Mouse (Mus musculus) stomach, postnatal 0 days (tissue): ENCODE data around the gene Zfp418.
"Not testable (repeated sequence)": the region's sequence is repeated elsewhere in the genome, so short reads cannot be mapped to it uniquely, and the experiment has no call there.

Experiments
- CTCF ChIP-seq: IDR thresholded peaks from 2 replicates; pipeline ENCODE4 v1.5.1; 2016; ENCODE audit warnings: antibody characterized with exemption, low read depth, mild to moderate bottlenecking, moderate library complexity
- EP300 ChIP-seq: optimal IDR thresholded peaks from 2 replicates; pipeline ENCODE3; 2016; ENCODE audit warnings: antibody characterized with exemption

- TF ChIP-seq CTCF, EP300: not testable (repeated sequence)
Observed at GRCm38 (mm10) chr7:7209313-7210151, 38.4 kb downstream of the Zfp418 start, which contains the start of gene Zfp772.
